Mouse (Mus musculus): ENCODE data around the gene Hoxc12.

GRCm38 (mm10) chr15:102975688-102976111 lies 39.1 kb downstream of the Hoxc12 start:
- TF ChIP-seq CTCF (IDR thresholded peaks at IDR 0.05; ENCODE audit: control insufficient read depth, insufficient read depth, insufficient replicate concordance, low read depth, low read length) (no peak), POLR2A (IDR thresholded peaks at IDR 0.05; ENCODE audit: control insufficient read depth, low read depth, low read length) (no peak)

All from testis, adult 2 months (tissue).